Mouse (Mus musculus): ENCODE measurements at regions not wholly inside any gene's neighbourhood (a gene's known extent, or its start where the extent isn't known, plus 50 kb on each side); places are given as distances from the start of the nearest gene placed in this dataset.

GRCm38 (mm10) chrX:6261469-6261868, 59.1 kb downstream of the Bmp15 start:
- Histone ChIP-seq H3K9me3 (replicated peaks) (no peaks in the 10 kb centered on the region), H3K4me2 (no peak overlapping the region), H3K27ac (no peak overlapping the region), H3K9ac (no peak overlapping the region), H3K4me3 (no peak overlapping the region), H3K27me3 (no peaks in the 10 kb centered on the region), H3K4me1 (no peaks in the 10 kb centered on the region), H3K36me3 (ENCODE audit: poor library complexity, severe bottlenecking) (no peaks in the 10 kb centered on the region)
- ATAC-seq, result peak; percentile 76
- WGBS, result 96% methylated on average over 1 of the region's 1 CpGs

- WGBS, result 75% methylated on average over 4 of the region's 4 CpGs
- H3K9ac ChIP-seq, result no peak overlapping the region
- H3K36me3 ChIP-seq (ENCODE audit: poor library complexity, severe bottlenecking), result no peaks in the 10 kb centered on the region
- H3K4me2 ChIP-seq, result no peak overlapping the region
- H3K4me3 ChIP-seq, result no peak overlapping the region
- H3K27me3 ChIP-seq, result no peaks in the 10 kb centered on the region
- ATAC-seq, result no peak
- H3K9me3 ChIP-seq (replicated peaks), result no peaks in the 10 kb centered on the region
- no peaks in the 10 kb centered on the region for H3K4me1 ChIP-seq
- no peak overlapping the region for H3K27ac ChIP-seq
Measured at GRCm38 (mm10) chrX:6258523-6258922, 62.0 kb downstream of the Bmp15 start.

GRCm38 (mm10) chrX:6254058-6254457, 66.5 kb downstream of the Bmp15 start:
- no peaks in the 10 kb centered on the region for H3K4me1 ChIP-seq
- no peak overlapping the region for H3K4me3 ChIP-seq
- no peaks in the 10 kb centered on the region for H3K36me3 ChIP-seq (ENCODE audit: poor library complexity, severe bottlenecking)
- no peak overlapping the region for H3K9ac ChIP-seq
- no peak overlapping the region for H3K27ac ChIP-seq
- H3K27me3 ChIP-seq, result no peaks in the 10 kb centered on the region
- ATAC-seq, result no peak
- H3K4me2 ChIP-seq, result no peak overlapping the region
- H3K9me3 ChIP-seq (replicated peaks), result no peaks in the 10 kb centered on the region

GRCm38 (mm10) chrX:6252873-6253272, 67.6 kb downstream of the Bmp15 start:
- Histone ChIP-seq H3K27me3 (no peaks in the 10 kb centered on the region), H3K4me2 (no peak overlapping the region), H3K4me1 (no peaks in the 10 kb centered on the region), H3K27ac (no peak overlapping the region), H3K9ac (no peak overlapping the region), H3K9me3 (replicated peaks) (no peaks in the 10 kb centered on the region), H3K4me3 (no peak overlapping the region), H3K36me3 (ENCODE audit: poor library complexity, severe bottlenecking) (no peaks in the 10 kb centered on the region)
- no peak for ATAC-seq
- WGBS, result 55% methylated on average over 2 of the region's 2 CpGs

All from forebrain, embryonic 13.5 days (tissue).